Mouse (Mus musculus): ENCODE measurements at regions not wholly inside any gene's neighbourhood (a gene's known extent, or its start where the extent isn't known, plus 50 kb on each side); places are given as distances from the start of the nearest gene placed in this dataset.

GRCm38 (mm10) chr19:49985826-49986225, 692.6 kb downstream of the Sorcs1 start:
- ATAC-seq (replicated peaks; ENCODE audit: low FRiP score, low read depth) = no peak
- no peak overlapping the region for H3K9ac ChIP-seq (ENCODE audit: low read depth, low read length)
- no peak for TF ChIP-seq CTCF (IDR thresholded peaks at IDR 0.05; ENCODE audit: low read depth)
- no peak overlapping the region for H3K4me3 ChIP-seq (replicated peaks; ENCODE audit: low read depth, low read length)
- H3K4me2 ChIP-seq (ENCODE audit: low read length) = no peak overlapping the region
- H3K27ac ChIP-seq = no peak overlapping the region
- no peak for DNase-seq (ENCODE audit: low spot score)
- 59% methylated on average over 2 of the region's 2 CpGs for WGBS
- H3K27me3 ChIP-seq (ENCODE audit: insufficient read depth, low read length) = no peaks in the 10 kb centered on the region
- no peaks in the 10 kb centered on the region for H3K4me1 ChIP-seq (replicated peaks; ENCODE audit: insufficient read depth, low read length)
- H3K9me3 ChIP-seq (replicated peaks; ENCODE audit: low read length) = no peaks in the 10 kb centered on the region
- no peaks in the 10 kb centered on the region for H3K36me3 ChIP-seq (ENCODE audit: insufficient read depth, low read length)

GRCm38 (mm10) chr19:49966284-49966841, 712.1 kb downstream of the Sorcs1 start:
- H3K4me1 ChIP-seq (replicated peaks; ENCODE audit: insufficient read depth, low read length) = no peaks in the 10 kb centered on the region
- H3K4me3 ChIP-seq (replicated peaks; ENCODE audit: low read depth, low read length) = no peak overlapping the region
- no peaks in the 10 kb centered on the region for H3K9me3 ChIP-seq (replicated peaks; ENCODE audit: low read length)
- no peak for TF ChIP-seq CTCF (IDR thresholded peaks at IDR 0.05; ENCODE audit: low read depth)
- no peak overlapping the region for H3K9ac ChIP-seq (ENCODE audit: low read depth, low read length)
- no peak overlapping the region for H3K27ac ChIP-seq
- H3K27me3 ChIP-seq (ENCODE audit: insufficient read depth, low read length) = no peaks in the 10 kb centered on the region
- DNase-seq (ENCODE audit: low spot score) = no peak
- 75% methylated on average over 6 of the region's 6 CpGs for WGBS
- H3K4me2 ChIP-seq (ENCODE audit: low read length) = no peak overlapping the region
- H3K36me3 ChIP-seq (ENCODE audit: insufficient read depth, low read length) = no peaks in the 10 kb centered on the region
- no peak for ATAC-seq (replicated peaks; ENCODE audit: low FRiP score, low read depth)

GRCm38 (mm10) chr19:49964679-49965078, 713.8 kb downstream of the Sorcs1 start:
- no peaks in the 10 kb centered on the region for H3K36me3 ChIP-seq (ENCODE audit: insufficient read depth, low read length)
- H3K9ac ChIP-seq (ENCODE audit: low read depth, low read length) = no peak overlapping the region
- ATAC-seq (replicated peaks; ENCODE audit: low FRiP score, low read depth) (no peak), DNase-seq (ENCODE audit: low spot score) (no peak)
- no peak overlapping the region for H3K27ac ChIP-seq
- no peaks in the 10 kb centered on the region for H3K27me3 ChIP-seq (ENCODE audit: insufficient read depth, low read length)
- TF ChIP-seq CTCF (IDR thresholded peaks at IDR 0.05; ENCODE audit: low read depth) = no peak
- no peaks in the 10 kb centered on the region for H3K9me3 ChIP-seq (replicated peaks; ENCODE audit: low read length)
- H3K4me2 ChIP-seq (ENCODE audit: low read length) = no peak overlapping the region
- no peak overlapping the region for H3K4me3 ChIP-seq (replicated peaks; ENCODE audit: low read depth, low read length)
- WGBS = 85% methylated on average over 5 of the region's 5 CpGs
- H3K4me1 ChIP-seq (replicated peaks; ENCODE audit: insufficient read depth, low read length) = no peaks in the 10 kb centered on the region

- Histone ChIP-seq H3K4me3 (replicated peaks; ENCODE audit: low read depth, low read length) (no peak overlapping the region), H3K9ac (ENCODE audit: low read depth, low read length) (no peak overlapping the region), H3K4me1 (replicated peaks; ENCODE audit: insufficient read depth, low read length) (no peaks in the 10 kb centered on the region), H3K36me3 (ENCODE audit: insufficient read depth, low read length) (no peaks in the 10 kb centered on the region), H3K4me2 (ENCODE audit: low read length) (no peak overlapping the region), H3K27me3 (ENCODE audit: insufficient read depth, low read length) (no peaks in the 10 kb centered on the region), H3K9me3 (replicated peaks; ENCODE audit: low read length) (no peaks in the 10 kb centered on the region), H3K27ac (no peak overlapping the region)
- peak; percentile 40 for DNase-seq (ENCODE audit: low spot score)
- 29% methylated on average over 5 of the region's 5 CpGs for WGBS
- TF ChIP-seq CTCF (IDR thresholded peaks at IDR 0.05; ENCODE audit: low read depth) = no peak
- no peak for ATAC-seq (replicated peaks; ENCODE audit: low FRiP score, low read depth)
Observed at GRCm38 (mm10) chr19:49958517-49958916, 719.9 kb downstream of the Sorcs1 start.

GRCm38 (mm10) chr19:49931202-49931601, 747.2 kb downstream of the Sorcs1 start:
- Histone ChIP-seq H3K4me2 (ENCODE audit: low read length) (no peak overlapping the region), H3K36me3 (ENCODE audit: insufficient read depth, low read length) (no peaks in the 10 kb centered on the region), H3K9me3 (replicated peaks; ENCODE audit: low read length) (no peaks in the 10 kb centered on the region), H3K27me3 (ENCODE audit: insufficient read depth, low read length) (no peaks in the 10 kb centered on the region), H3K4me1 (replicated peaks; ENCODE audit: insufficient read depth, low read length) (no peaks in the 10 kb centered on the region), H3K27ac (no peak overlapping the region), H3K9ac (ENCODE audit: low read depth, low read length) (no peak overlapping the region), H3K4me3 (replicated peaks; ENCODE audit: low read depth, low read length) (no peak overlapping the region)
- WGBS = 42% methylated on average over 3 of the region's 3 CpGs
- DNase-seq (ENCODE audit: low spot score) (no peak), ATAC-seq (replicated peaks; ENCODE audit: low FRiP score, low read depth) (no peak)
- TF ChIP-seq CTCF (IDR thresholded peaks at IDR 0.05; ENCODE audit: low read depth) = peak; percentile 51

- H3K27ac ChIP-seq = no peak overlapping the region
- 45% methylated on average over 3 of the region's 3 CpGs for WGBS
- H3K27me3 ChIP-seq (ENCODE audit: insufficient read depth, low read length) = no peaks in the 10 kb centered on the region
- no peaks in the 10 kb centered on the region for H3K4me1 ChIP-seq (replicated peaks; ENCODE audit: insufficient read depth, low read length)
- no peak overlapping the region for H3K4me3 ChIP-seq (replicated peaks; ENCODE audit: low read depth, low read length)
- H3K4me2 ChIP-seq (ENCODE audit: low read length) = no peak overlapping the region
- no peak overlapping the region for H3K9ac ChIP-seq (ENCODE audit: low read depth, low read length)
- H3K36me3 ChIP-seq (ENCODE audit: insufficient read depth, low read length) = no peaks in the 10 kb centered on the region
- DNase-seq (ENCODE audit: low spot score) = peak; percentile 23
- no peak for ATAC-seq (replicated peaks; ENCODE audit: low FRiP score, low read depth)
- TF ChIP-seq CTCF (IDR thresholded peaks at IDR 0.05; ENCODE audit: low read depth) = no peak
- no peaks in the 10 kb centered on the region for H3K9me3 ChIP-seq (replicated peaks; ENCODE audit: low read length)
Observed at GRCm38 (mm10) chr19:49911738-49912137, 766.7 kb downstream of the Sorcs1 start.

GRCm38 (mm10) chr19:49880241-49880640, 798.2 kb downstream of the Sorcs1 start:
- Histone ChIP-seq H3K4me2 (ENCODE audit: low read length) (no peak overlapping the region), H3K27ac (no peak overlapping the region), H3K9ac (ENCODE audit: low read depth, low read length) (no peak overlapping the region), H3K9me3 (replicated peaks; ENCODE audit: low read length) (no peaks in the 10 kb centered on the region), H3K4me3 (replicated peaks; ENCODE audit: low read depth, low read length) (no peak overlapping the region), H3K4me1 (replicated peaks; ENCODE audit: insufficient read depth, low read length) (no peaks in the 10 kb centered on the region), H3K36me3 (ENCODE audit: insufficient read depth, low read length) (no peaks in the 10 kb centered on the region), H3K27me3 (ENCODE audit: insufficient read depth, low read length) (no peaks in the 10 kb centered on the region)
- WGBS = 70% methylated on average over 3 of the region's 3 CpGs
- DNase-seq (ENCODE audit: low spot score) (no peak), ATAC-seq (replicated peaks; ENCODE audit: low FRiP score, low read depth) (no peak)
- no peak for TF ChIP-seq CTCF (IDR thresholded peaks at IDR 0.05; ENCODE audit: low read depth)
